Mouse (Mus musculus): Measurements from ENCODE around the gene Nlrc5. TPM values are rescaled to one million over a fixed set of nuclear protein-coding genes. Genes with fewer than 3 reads are reported as not detected.

Gene Nlrc5
- polyA plus RNA-seq, 1 experiment = 0.04 TPM

DNA sequence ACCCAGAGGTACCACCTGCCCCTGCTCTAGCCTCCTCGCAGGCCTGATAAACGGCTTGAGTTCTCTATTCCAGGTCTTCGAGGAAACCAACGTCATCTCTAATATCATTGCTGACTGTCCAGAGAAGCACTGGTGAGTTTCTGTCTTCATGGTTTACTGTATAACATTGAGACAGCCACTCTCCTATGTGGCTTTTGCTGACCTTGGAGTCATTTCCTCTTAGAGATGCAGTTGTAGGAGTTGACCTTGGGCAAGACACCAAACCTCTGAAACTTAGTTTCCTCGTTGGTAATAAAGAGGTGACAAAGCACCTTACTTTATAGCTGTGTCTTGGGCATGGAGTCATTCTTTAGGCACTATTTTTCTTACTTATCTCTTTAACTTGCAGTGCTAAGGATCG, 21.6 kb upstream of the Nlrc5 start:
- H3K9me3 ChIP-seq (ENCODE audit: control insufficient read depth, low read length) = no peaks in the 10 kb centered on the region
- TF ChIP-seq TAL1 (IDR thresholded peaks at IDR 0.05; ENCODE audit: low read length) = no peak
- TF ChIP-seq GATA1 (IDR thresholded peaks at IDR 0.05; ENCODE audit: low read length) = no peak
- H3K4me1 ChIP-seq (ENCODE audit: control insufficient read depth) = peaks cover 7% of the 10 kb centered on the region
- H3K36me3 ChIP-seq (ENCODE audit: control insufficient read depth) = no peaks in the 10 kb centered on the region
- H3K27me3 ChIP-seq (ENCODE audit: control insufficient read depth) = no peaks in the 10 kb centered on the region
- H3K4me3 ChIP-seq (replicated peaks) = no peak overlapping the region

DNA sequence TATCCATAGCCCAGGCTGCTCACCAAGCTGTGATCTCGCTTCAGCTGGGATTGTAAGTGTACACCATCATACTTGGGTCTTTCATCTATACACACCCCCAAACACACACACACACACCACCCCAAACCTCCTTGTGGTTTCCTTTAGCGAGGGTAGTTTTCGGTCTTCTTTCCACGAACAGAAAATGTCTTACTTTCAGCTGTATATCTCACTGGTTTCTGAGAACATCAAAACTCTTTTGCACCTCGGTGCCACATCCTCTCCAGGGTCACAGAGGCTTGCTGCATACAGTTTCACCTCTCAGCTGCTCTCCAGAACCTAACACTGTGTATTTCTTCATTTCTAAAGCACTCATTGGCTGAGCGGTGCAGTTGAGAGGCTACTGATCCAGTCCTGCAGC, 20.6 kb upstream of the Nlrc5 start:
- H3K4me1 ChIP-seq (ENCODE audit: control insufficient read depth) = peaks cover 3% of the 10 kb centered on the region; the same call in 1 of the 2 replicates
- H3K36me3 ChIP-seq (ENCODE audit: control insufficient read depth) = no peaks in the 10 kb centered on the region

DNA sequence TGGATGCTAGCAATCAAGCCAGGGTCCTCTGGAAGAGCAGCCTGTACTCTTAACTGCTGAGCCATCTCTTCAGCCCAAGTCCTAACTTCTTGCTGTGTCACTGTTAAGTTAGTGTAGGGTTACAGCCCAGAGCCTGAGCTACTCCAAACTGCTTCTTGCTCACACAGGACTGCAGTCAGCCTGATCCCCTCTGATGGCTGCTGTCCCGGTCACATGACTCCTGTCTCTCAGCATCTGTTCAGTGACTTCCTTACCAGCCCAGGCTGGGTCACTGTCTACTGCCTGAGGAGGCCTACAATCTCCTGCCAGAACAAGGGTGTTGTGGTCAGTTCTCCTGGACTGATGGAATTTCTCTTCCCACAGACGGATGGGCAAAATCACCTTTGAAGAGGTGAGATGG, 18.9 kb upstream of the Nlrc5 start:
- H3K9me3 ChIP-seq (ENCODE audit: control insufficient read depth, low read length) = no peaks in the 10 kb centered on the region
- no peak overlapping the region for H3K4me3 ChIP-seq (replicated peaks)
- no peaks in the 10 kb centered on the region for H3K4me1 ChIP-seq (ENCODE audit: control insufficient read depth)
- H3K27me3 ChIP-seq (ENCODE audit: control insufficient read depth) = no peaks in the 10 kb centered on the region
- TF ChIP-seq GATA1 (IDR thresholded peaks at IDR 0.05; ENCODE audit: low read length) = no peak
- TF ChIP-seq TAL1 (IDR thresholded peaks at IDR 0.05; ENCODE audit: low read length) = no peak
- H3K36me3 ChIP-seq (ENCODE audit: control insufficient read depth) = no peaks in the 10 kb centered on the region

More for the DNA sequence above, 20.6 kb upstream of the Nlrc5 start:
- H3K27me3 ChIP-seq (ENCODE audit: control insufficient read depth) = no peaks in the 10 kb centered on the region
- no peaks in the 10 kb centered on the region for H3K9me3 ChIP-seq (ENCODE audit: control insufficient read depth, low read length)
- TF ChIP-seq TAL1 (IDR thresholded peaks at IDR 0.05; ENCODE audit: low read length) (no peak), GATA1 (IDR thresholded peaks at IDR 0.05; ENCODE audit: low read length) (no peak)
- H3K4me3 ChIP-seq (replicated peaks) = no peak overlapping the region

DNA sequence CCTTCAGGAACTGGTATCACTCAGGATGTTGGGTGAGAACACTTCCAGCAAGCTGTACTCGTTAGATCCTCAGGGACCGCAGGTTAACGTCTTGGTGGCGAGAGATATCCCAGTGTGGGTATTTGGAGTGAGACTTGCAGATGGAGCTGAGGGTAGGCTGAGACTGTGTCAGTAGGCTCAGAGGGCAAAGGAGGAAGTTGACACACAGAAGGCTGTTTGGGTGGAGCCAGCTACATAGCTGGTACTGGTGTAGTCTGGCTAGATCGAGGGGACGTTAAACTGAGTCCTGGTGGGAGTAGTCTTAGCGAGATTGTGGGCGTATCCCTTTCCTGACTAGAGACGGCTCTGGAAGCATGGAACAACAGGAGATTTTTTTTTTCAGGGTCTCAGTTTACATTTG, 16.1 kb upstream of the Nlrc5 start:
- H3K4me1 ChIP-seq (ENCODE audit: control insufficient read depth) = no peaks in the 10 kb centered on the region
- no peaks in the 10 kb centered on the region for H3K27me3 ChIP-seq (ENCODE audit: control insufficient read depth)
- no peaks in the 10 kb centered on the region for H3K36me3 ChIP-seq (ENCODE audit: control insufficient read depth)
- no peaks in the 10 kb centered on the region for H3K9me3 ChIP-seq (ENCODE audit: control insufficient read depth, low read length)
- no peak for TF ChIP-seq TAL1 (IDR thresholded peaks at IDR 0.05; ENCODE audit: low read length)
- TF ChIP-seq GATA1 (IDR thresholded peaks at IDR 0.05; ENCODE audit: low read length) = no peak
- no peak overlapping the region for H3K4me3 ChIP-seq (replicated peaks)

DNA sequence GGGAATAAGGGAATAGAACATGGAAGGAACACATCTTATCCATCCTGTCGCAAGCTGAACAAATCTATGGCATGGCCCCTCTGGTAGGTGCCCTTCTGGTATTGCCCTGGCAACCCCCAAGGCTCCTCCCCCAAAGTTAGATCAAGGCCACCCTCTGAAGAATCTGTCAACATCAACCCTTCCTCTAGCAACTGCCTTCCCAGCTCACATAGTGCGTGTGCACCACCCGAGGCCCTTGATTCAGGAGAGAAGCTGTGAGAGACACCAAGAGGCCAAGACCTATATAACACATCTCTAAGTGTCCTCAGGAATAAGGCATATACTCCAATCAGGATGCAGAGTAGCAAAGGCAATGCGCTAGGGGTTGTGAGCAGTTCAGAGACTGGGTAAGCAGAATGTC, 11.9 kb upstream of the Nlrc5 start:
- Histone ChIP-seq H3K4me3 (replicated peaks) (no peak overlapping the region), H3K36me3 (ENCODE audit: control insufficient read depth) (no peaks in the 10 kb centered on the region), H3K4me1 (ENCODE audit: control insufficient read depth) (no peaks in the 10 kb centered on the region), H3K9me3 (ENCODE audit: control insufficient read depth, low read length) (no peaks in the 10 kb centered on the region), H3K27me3 (ENCODE audit: control insufficient read depth) (no peaks in the 10 kb centered on the region)
- no peak for TF ChIP-seq TAL1 (IDR thresholded peaks at IDR 0.05; ENCODE audit: low read length)
- TF ChIP-seq GATA1 (IDR thresholded peaks at IDR 0.05; ENCODE audit: low read length) = no peak

DNA sequence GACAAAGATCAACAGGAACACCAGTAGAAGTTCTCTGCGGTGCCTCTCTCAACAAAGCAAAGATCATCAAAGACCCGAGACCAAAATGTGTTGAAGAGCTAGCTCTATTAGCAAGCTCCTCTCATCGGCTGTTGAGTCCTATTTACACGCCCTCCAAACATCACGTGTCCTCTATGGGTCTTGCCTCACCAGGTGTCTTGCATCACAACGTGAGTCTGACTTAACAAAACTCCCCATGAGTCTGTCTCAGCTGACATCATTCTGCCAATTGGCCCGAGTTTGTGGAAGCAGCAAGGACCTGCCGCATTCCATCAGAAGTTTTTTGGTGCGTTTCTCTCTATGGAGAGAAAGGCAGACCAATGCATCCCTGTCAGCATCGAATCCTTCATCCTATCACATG, 6.2 kb upstream of the Nlrc5 start:
- H3K4me1 ChIP-seq (ENCODE audit: control insufficient read depth) = no peaks in the 10 kb centered on the region
- no peak overlapping the region for H3K4me3 ChIP-seq (replicated peaks)
- TF ChIP-seq TAL1 (IDR thresholded peaks at IDR 0.05; ENCODE audit: low read length) (no peak), GATA1 (IDR thresholded peaks at IDR 0.05; ENCODE audit: low read length) (no peak)
- peaks cover 6% of the 10 kb centered on the region for H3K27me3 ChIP-seq (ENCODE audit: control insufficient read depth)
- H3K36me3 ChIP-seq (ENCODE audit: control insufficient read depth) = no peaks in the 10 kb centered on the region
- H3K9me3 ChIP-seq (ENCODE audit: control insufficient read depth, low read length) = no peaks in the 10 kb centered on the region

DNA sequence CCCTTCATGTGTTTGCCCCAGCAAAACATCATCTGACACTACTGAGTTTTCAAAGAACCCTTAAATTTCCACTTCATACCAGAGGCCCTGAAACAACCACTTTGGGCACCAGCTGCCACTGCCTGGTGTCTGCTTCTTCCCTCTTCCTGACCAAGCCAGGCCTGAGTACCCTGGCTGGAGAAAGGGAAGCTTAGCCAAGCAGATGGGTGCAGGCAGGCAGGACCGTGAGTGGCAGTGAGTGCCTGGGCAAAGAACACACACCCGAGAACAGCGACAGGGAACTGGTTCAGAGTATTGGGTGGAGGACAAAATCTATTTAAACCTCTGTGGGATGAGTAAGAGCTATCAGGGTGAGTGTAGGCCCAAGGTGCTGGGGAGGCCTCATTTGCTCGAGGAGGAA, 5.7 kb upstream of the Nlrc5 start:
- no peak for TF ChIP-seq TAL1 (IDR thresholded peaks at IDR 0.05; ENCODE audit: low read length)
- no peak for TF ChIP-seq GATA1 (IDR thresholded peaks at IDR 0.05; ENCODE audit: low read length)
- Histone ChIP-seq H3K9me3 (ENCODE audit: control insufficient read depth, low read length) (no peaks in the 10 kb centered on the region), H3K4me1 (ENCODE audit: control insufficient read depth) (no peaks in the 10 kb centered on the region), H3K36me3 (ENCODE audit: control insufficient read depth) (no peaks in the 10 kb centered on the region), H3K4me3 (replicated peaks) (no peak overlapping the region), H3K27me3 (ENCODE audit: control insufficient read depth) (peaks cover 7% of the 10 kb centered on the region)

DNA sequence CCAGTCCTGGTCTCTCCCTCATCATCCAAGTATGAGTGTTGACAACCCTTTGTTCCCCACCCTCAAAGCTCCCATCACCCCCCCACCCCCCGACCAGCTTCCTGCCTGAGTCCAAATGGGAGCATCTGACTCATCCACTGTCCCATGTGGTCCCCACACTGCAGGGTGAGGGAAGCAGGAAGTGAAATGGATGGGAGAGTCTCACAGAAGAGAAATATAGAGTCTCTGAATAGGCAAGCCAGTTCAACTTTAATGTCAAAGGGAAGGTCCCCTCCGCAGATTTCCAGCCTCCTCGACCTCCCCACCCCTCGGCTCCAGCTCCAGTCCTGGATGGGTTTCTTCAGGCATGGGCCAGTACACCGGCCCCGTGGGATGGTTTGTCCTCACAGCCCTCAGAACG, 4.8 kb upstream of the Nlrc5 start:
- H3K4me3 ChIP-seq (replicated peaks) = no peak overlapping the region
- H3K36me3 ChIP-seq (ENCODE audit: control insufficient read depth) = no peaks in the 10 kb centered on the region
- TF ChIP-seq GATA1 (IDR thresholded peaks at IDR 0.05; ENCODE audit: low read length) (no peak), TAL1 (IDR thresholded peaks at IDR 0.05; ENCODE audit: low read length) (no peak)
- no peaks in the 10 kb centered on the region for H3K4me1 ChIP-seq (ENCODE audit: control insufficient read depth)
- peaks cover 17% of the 10 kb centered on the region for H3K27me3 ChIP-seq (ENCODE audit: control insufficient read depth)
- H3K9me3 ChIP-seq (ENCODE audit: control insufficient read depth, low read length) = no peaks in the 10 kb centered on the region

DNA sequence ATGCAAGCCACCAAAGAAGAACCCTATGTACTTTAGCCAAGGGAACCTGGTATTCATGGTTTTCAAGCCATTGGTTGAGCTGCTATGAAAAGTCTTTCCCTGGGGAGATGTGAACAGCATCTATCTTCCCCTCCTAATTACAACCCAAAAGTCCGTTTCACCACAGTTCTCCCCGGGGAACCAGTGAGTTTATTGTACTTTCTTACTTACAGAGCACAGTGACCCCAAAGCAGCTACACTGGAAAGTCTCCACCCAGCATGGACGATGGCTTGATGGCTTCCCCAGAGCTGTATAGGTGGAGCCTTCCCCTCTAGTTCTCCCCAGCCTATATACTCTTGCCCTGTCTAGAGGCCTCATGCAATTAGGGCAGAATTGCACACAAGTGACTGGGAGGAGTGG, 1.9 kb upstream of the Nlrc5 start:
- TF ChIP-seq GATA1 (IDR thresholded peaks at IDR 0.05; ENCODE audit: low read length) (no peak), TAL1 (IDR thresholded peaks at IDR 0.05; ENCODE audit: low read length) (no peak)
- peaks cover 24% of the 10 kb centered on the region for H3K27me3 ChIP-seq (ENCODE audit: control insufficient read depth)
- H3K4me1 ChIP-seq (ENCODE audit: control insufficient read depth) = no peaks in the 10 kb centered on the region
- H3K36me3 ChIP-seq (ENCODE audit: control insufficient read depth) = no peaks in the 10 kb centered on the region
- no peaks in the 10 kb centered on the region for H3K9me3 ChIP-seq (ENCODE audit: control insufficient read depth, low read length)
- no peak overlapping the region for H3K4me3 ChIP-seq (replicated peaks)

DNA sequence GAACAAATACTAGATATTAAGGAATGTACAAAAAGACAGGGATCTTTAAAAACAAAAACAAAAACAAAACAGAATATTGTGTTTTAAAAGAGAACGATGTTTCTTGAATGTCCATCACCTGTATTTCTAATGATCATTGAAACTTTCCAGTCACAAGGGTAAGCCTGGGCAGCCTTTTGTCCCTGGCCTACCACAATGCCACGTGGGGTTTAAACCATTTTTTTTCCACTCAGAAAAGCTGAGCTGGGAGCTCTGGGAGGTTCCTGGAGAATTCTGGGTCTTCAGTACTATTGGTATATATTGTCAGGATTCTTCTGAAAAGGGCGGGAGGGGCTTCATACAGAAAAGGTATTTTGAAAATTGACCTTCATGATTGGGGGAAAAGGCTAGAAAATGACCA, 802 bp downstream of the Nlrc5 start:
- Histone ChIP-seq H3K27me3 (ENCODE audit: control insufficient read depth) (peaks cover 24% of the 10 kb centered on the region), H3K4me3 (replicated peaks) (no peak overlapping the region), H3K9me3 (ENCODE audit: control insufficient read depth, low read length) (no peaks in the 10 kb centered on the region), H3K36me3 (ENCODE audit: control insufficient read depth) (no peaks in the 10 kb centered on the region), H3K4me1 (ENCODE audit: control insufficient read depth) (no peaks in the 10 kb centered on the region)
- TF ChIP-seq TAL1 (IDR thresholded peaks at IDR 0.05; ENCODE audit: low read length) (no peak), GATA1 (IDR thresholded peaks at IDR 0.05; ENCODE audit: low read length) (no peak)

All from erythroblast, embryonic 14.5 days (primary cell).